Mouse (Mus musculus): ENCODE measurements around the gene Odf3b.

Gene Odf3b

DNA sequence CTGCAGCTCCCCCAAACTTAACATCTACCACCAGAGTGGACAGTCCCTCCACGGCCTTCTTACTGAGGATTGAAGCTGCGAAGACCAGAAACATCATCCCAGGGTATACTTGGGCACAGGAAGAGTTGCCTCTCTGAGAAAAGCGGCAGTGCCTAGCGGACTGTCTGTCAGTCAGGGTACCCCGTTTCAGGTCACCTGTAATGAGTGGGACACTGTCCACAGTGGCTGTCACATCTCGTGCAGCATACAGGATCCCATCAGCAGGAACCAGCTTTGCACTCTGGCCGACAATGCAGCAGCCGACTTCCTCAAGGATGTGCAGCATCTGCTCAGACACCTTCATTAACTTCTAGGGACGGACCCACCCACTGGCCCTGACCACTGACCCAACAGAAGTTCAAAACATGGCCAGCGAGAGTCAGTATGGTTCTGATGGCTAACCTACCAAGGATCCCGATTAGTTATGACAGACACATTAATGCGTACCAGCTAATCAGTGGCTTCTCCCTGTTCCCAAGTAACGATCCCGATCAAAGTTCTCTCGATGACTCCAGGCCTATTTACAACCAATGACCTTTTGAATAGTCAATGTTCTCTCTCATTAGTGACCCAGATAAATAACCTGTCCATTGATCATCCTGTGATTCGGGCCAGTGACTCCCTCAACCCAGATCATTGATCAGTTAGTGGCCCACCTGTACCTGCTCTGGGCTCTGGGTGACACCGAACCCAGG, 4.1 kb downstream of the Odf3b start:
- in situ Hi-C loops (cut with MseI, MboI) = no loop called here

DNA sequence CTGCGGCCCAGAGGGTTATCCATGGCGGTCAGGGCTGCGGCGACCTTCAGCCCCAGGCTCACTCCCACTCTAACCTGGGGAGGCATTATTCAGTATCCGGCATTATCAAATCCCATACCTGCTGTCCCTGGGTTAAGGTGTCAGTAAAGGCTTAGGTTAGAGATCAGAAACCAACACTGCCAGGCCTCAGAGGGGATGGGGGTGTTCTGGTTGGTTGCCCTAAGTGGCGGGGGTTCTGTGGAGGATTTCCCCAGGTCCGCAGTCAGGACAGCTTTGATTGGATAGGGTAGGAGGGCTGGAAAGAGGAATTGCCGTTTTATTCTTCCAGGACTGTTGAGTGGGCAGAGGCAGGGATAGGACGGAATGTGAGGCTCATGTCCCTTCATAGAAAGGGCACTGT, 4.7 kb downstream of the Odf3b start:
- in situ Hi-C loops (cut with MseI, MboI) = no loop called here

DNA sequence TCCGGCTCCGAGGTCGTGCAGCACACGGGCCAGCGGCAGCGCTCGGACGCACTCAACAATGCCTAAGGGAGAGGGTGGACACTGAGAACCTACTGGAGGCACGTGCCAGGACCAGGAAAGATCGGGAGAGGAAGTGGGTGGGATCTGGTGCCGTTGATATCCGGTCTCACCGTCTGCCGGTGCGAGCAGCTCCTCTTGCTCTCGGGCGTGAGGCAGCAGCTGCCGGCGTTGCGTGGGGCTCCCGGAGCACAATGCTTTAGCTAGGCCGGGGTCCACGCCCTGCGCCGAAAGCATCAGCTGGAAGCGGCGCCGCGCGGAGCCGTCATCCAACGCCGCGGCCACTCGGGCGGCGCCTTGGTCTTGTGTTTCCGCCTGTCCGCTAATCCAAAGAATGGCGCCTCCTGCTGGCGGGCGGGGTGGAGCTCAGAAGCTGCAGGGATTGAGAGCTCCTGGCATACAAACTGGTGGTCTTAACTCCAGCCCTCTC, 5.3 kb downstream of the Odf3b start, which contains the start of gene Sco2:
Gene Sco2 (minus strand): TSS at position 85 of the 487 bp plus-strand sequence.
- in situ Hi-C loops (cut with MseI, MboI) = no loop called here

DNA sequence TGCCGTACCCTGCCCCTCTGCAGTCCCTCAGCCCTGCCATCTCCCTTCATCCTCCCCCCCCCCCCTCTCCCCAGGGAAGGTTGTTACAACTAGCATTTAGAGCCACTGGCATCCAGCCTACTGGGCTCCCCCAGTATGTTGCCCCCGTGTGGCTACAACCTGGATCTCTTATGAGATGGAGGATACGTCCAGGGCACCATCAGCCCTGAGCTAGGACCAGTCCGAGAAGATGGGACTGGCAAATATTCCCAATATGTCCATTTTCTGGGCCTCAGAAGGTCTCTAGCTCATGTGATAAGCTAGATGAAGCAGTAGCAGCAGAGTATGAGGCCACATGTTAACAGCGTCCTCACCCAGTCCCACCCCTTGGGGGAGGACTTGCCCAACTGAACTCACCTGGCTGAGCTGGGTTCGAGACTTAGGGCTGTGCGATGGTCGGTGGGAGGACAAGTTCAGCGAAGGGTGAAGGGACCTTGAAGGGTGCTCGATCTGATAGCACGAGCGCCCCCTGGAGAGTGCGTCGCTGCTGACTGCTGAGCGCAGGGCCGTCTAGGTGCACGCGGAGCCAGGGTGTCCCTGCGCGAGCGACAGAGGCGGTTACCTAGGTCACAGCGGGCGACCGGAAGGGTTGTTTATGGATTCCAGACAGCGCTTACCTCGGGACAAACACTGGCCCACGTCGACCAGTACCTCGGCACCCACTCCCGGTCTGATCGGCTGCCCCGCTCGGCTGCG, 5.9 kb downstream of the Odf3b start:
- in situ Hi-C loops (cut with MseI, MboI) = no loop called here

DNA sequence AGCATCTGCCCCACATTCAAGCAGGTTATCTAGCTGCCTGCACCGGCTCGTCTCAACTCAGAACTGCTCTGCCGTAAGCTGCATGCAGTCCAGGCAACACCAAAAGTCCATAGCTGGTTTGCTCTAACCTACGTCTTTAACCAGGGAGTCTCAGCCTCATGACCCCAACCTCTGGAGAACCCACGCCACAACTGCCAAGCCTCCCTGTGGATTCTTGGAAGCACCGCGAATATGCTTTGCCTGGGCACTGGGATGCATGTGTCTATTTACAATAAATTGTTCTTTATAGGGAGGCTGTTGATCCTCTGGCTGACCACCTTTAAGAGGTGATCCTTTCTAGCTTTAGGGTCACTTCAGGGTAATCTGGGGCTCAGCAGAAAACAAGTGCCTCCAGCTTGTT, 6.5 kb downstream of the Odf3b start:
- in situ Hi-C loops (cut with MseI, MboI) = no loop called here

DNA sequence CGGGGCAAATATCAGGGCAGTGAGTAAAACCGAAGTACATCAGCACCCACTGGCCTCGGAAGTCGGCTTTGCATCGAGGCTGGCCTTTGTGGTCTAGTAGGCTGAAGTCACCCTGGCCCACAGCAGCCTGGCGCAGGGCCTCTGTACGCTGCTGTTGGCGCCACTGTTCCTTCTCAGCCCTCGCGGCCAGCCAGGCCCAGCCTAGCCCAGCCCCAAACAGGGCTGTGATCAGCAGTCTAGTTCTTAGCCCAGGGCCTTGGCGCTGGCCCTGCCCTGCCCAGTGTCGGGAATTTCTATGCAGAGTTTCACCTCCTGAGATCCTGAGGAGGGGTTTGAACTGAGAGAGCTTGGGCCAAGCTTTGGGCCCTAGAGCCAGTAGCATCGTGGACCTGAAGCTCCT, 7.0 kb downstream of the Odf3b start:
- in situ Hi-C loops (cut with MseI, MboI) = no loop called here

DNA sequence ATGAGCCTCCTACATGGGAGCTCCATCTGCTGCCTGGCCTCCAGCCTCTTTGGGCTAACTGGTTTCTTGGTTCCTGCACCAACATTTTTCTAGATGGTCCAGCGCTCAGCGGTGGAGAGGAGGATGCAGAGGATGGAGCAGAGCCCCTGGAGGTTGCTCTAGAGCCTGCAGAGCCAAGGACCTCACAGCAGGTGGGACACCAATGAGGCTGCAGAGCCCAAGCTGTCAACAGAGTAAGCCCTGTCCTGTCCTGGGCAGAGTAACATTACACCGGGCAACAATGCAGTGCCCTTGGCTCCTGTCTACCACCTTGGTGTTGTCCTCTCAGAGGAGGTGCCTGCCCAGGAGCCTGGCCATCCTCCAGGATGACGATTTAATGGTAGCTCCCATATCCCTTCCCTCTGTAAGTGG, 13.9 kb downstream of the Odf3b start:
- in situ Hi-C loops (cut with MseI, MboI) = no loop called here

DNA sequence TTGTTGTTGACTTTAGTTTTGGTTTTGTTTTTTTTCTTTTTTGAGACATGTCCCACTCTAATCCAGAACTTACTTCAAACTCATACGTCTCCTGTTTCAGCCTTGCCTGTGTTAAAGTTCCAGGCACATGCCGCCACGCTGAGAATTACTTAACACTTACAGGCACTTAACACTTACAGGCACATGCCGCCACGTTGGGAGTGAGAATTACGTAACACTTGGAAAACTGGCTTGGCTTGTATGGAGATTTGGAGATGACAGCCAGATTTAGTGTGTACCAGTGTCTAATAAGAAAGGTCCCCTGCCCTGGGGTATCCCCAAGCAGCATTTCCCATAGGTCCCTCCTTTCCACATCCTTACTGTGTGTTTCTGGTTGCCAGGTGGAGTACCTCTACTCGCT, 16.0 kb downstream of the Odf3b start:
- in situ Hi-C loops (cut with MseI, MboI) = no loop called here

DNA sequence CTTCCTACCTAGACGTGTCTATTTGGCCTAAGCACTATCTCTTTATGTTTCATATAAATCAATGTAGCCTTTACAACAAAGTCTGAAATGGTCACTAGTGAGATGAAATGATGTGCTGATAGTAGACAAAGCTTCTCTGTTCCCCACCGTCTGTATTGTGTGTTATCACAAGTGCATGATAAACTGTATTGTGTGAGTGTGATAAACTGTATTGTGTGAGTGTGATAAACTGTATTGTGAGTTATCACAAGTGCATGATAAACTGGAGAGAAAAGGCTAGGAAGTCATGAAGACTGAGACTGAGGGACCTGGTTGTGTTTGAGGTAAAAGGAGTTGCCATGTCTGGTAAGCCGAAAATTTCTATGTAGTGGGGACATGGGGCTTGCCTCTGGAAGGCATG, 20.3 kb downstream of the Odf3b start:
- in situ Hi-C loops (cut with MseI, MboI) = no loop called here

DNA sequence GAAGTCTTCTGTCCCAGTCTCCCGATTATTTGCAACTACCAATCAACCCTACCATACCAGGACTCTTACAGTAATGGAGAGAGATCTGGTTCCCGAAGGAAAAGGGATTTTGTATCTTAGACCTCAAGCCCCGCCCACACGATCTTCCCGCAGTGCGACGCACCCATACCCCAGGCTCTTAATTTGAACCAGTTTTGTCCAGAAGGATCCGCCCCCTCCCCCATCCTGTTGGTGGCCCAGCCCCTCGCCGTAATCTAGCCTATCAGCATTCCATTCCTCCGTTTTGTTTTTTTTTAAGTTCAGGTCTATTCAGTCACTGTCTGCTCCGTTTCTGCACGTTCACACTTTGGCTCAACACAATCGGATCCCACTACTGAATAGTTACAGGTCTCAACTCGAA, 22.7 kb downstream of the Odf3b start:
- in situ Hi-C loops (cut with MseI, MboI) = no loop called here

DNA sequence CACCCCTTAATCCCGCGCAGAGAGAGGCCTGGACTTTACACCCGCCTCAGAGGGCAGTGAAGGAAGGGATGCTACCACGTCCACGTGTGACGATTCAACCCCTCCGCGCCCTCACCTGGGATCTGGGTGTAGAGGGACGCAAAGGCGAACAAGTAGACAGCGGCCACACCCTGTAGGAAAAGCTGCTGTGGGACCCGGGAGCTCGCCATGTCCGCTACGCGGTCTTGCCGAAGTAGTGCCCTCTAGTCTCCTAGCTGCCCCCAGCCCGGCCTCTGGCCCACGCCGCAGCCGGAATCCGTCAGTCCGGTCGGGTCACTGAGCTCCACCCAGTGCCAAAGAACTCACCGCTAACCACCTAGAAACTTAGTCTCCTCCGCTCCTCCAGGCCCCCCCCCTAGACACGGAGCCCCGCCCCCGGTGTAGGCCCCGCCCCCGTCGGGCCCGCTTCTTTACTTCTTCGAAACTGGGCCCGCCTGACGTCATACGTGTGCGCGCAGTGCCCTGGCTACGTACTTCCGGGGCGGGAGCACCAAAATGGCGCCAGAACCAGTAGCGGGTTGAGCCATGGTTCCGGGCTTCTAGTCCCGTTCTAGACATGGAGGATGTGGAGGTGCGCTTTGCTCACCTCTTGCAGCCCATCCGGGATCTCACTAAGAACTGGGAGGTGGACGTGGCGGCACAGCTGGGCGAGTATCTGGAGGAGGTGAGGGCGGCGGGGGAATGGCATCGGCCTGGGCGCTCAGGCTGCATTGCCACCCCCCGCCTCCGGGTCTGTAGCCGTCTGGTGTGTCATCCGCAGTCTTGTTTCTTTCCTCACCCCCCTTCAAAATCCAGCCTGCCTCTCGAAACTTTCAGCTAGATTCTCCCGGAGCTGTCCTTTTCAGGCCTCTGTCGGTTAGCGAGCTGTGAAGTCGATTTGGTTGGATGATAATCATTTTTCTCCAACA, 23.6 kb downstream of the Odf3b start, which contains the start of the genes Lmf2 and Ncaph2:
Gene Lmf2 (minus strand): TSS at position 419 of the 947 bp plus-strand sequence.
Gene Ncaph2 (plus strand): TSS at position 479 of the 947 bp plus-strand sequence.
- in situ Hi-C loops (cut with MseI, MboI) = no loop called here

DNA sequence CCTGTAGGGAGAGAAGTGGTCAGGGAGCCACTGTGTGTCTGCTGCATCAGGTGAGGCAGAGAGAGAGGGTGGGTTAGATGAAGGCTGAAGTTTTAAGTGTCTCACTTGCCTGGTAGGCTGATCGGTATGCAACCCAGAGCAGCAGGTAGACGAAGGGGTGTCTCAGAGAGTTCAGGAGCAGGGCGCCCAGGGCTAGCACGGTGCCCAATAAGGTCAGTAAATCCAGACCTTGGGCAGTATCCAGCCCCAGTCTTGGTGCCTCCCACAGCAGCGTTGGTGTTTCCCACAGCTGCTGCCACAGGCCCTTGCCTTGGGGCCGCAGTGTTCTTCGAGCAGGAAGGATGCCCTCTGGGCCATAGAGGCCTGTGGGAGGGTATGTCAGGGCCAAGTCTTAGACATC, 24.6 kb downstream of the Odf3b start:
- in situ Hi-C loops (cut with MseI, MboI) = no loop called here

DNA sequence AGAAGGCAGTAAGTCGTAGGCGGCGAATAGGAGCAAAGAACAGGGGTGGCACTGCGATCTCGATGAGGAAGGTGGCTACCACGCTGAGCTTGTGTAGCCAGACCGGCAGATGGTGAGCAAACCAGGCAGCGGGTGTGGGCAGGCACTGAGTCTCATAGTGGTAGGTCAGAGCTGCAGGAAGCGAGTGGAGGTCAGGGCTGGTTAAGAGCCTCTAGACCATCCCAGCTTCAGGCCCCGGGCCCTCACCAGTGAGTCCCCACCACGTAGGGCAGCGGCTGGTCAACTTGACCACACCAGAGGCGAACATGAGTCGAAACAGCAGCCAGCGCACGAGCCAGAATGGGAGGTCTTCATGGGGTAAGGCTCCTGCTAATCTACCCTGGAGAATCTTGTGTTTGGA, 25.2 kb downstream of the Odf3b start:
- in situ Hi-C loops (cut with MseI, MboI) = no loop called here

DNA sequence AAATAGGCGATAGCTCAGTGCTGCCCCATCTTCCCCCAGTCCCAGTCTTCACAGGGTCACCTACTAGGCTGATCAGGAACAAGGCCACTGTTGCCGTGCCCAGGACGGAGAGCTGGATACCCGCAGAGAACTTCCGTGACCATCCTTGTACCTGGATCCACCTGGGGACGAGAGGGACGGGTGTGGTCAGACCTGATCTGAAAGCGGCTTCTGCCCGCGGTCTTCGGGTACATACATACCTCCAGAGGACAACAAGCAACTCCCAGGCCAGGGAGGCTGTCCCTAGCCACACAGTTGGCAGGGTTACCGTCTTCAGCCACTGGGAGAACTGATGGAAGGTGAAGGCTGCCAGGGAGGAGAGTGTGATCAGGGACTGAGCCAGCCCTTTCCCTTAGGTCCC, 26.3 kb downstream of the Odf3b start:
- in situ Hi-C loops (cut with MseI, MboI) = no loop called here

DNA sequence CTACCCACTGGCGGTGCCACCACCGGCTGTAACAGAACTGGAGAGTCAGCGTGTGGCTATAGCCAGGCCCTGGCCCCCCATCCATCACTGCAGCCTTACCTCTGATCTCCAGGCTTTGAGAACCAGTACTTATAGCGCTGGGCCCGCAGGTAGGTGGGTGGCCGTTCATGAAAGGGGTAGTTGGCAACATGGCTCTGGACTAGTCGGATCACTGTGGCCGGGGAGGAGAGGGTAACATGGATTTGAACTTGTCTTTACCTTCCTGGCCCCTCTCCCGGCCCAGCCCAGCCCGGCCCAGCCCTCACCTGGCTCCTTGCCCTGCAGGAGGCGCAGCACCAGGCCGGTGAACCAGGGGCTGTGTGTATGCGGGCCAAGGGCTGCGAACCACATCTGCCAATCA, 27.0 kb downstream of the Odf3b start:
- in situ Hi-C loops (cut with MseI, MboI) = no loop called here

DNA sequence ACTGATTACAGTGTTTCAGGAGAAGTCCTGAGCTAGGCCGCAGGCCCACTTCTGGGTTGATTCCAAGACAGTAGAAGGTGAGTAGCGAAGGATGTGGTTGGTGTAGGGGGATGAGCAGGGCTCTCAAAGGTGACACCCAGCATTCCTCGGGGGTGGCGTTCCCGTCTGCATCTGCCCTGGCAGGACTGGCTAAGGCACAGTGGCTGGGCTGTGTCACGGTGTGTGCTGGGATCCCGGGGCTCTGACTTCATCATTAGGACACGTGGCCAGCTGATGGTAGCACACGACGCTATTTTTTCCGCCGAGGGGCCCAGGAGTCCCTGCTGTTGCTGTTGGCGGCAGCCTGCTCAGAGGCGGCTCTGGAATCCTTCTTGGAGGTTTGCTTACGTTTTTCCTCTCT, 27.8 kb downstream of the Odf3b start:
- in situ Hi-C loops (cut with MseI, MboI) = no loop called here

DNA sequence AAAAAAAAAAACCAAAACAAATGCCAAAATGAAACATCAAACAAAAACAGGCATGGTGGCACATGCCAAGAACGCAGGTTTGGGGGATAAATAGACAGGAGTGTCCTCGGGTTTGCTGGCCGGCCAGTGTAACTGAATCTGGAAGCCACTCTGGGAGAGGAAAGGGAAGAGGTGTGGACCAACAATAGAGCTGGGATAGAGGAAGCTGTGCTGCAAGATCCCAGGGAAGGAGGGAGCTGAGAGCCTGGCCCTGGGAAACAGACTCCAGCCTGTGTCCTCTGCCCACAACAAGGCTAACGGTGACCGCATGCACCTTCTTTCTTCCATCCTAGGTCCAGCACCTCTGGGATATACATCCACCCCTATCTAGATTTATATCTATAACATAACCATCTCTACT, 28.6 kb downstream of the Odf3b start:
- in situ Hi-C loops (cut with MseI, MboI) = no loop called here

DNA sequence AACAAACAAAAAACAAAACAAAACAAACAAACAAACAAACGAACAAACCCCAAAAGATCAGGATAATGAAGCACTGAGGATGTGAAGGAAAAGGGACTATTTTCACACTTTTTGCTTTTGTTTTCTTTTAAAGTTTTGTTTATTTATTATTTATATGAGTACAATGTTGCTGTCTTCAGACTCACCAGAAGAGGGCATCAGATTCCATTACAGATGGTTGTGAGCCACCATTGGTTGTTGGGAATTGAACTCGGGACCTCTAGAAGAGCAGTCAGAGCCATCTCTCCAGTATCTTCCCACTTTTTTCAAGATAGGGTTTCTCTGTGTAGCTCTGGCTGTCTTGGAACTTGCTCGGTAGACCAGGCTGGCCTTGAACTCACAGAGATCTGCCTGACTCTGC, 35.8 kb downstream of the Odf3b start:
- in situ Hi-C loops (cut with MseI, MboI) = no loop called here

DNA sequence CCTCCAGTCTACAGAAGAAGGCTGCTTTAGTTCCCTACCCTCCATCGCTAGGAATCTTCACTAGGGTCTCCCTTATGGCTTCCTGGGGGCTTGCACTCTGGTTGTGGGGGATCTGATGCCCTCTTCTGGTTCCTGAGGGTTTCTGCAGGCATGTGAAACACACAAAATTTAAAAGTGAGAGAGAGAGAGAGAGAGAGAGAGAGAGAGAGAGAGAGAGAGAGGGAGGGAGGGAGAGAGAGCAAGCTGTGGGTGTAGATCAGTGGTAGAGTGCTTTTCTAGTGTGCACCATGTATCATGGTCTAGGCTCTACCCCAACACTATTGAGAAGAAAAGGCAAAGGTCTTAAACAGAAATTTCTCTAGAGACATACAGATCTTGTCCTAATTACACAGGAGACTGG, 37.4 kb downstream of the Odf3b start:
- in situ Hi-C loops (cut with MseI, MboI) = no loop called here

DNA sequence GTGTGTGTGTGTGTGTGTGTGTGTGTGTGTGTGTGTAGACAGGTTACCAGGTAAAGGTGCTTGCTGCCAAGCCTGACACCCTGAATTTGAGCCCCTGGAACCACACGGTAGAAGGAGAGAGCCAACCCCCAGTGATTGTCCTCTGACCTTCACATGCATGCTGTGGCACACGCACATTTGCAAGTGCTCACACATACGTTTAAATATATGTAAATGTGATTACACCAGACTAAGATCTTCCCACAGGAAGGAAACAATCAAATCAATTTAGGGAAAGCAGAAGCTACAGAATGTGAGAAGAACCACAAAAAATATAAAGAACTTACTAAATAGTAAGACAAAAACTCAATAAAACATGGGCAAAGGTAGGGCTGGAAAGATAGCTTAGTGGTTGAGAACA, 38.9 kb downstream of the Odf3b start:
- in situ Hi-C loops (cut with MseI, MboI) = no loop called here

DNA sequence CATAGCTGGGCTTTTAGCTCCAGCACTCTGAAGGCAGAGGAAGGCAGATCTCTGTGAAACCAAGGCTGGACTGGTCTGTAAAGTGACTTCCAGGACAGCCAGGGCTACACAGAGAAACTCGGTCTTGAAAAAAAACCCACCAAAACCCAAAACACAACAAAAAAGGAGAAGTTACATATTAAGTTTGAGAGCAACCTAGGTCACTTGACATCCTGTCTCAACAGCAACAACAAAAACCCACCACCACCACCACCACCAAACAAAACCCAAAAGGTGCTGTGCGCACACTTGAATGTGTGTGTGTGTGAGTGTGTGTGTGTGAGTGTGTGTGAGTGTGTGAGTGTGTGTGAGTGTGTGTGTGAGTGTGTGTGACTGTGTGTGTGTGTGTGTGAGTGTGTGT, 39.4 kb downstream of the Odf3b start:
- in situ Hi-C loops (cut with MseI, MboI) = no loop called here

DNA sequence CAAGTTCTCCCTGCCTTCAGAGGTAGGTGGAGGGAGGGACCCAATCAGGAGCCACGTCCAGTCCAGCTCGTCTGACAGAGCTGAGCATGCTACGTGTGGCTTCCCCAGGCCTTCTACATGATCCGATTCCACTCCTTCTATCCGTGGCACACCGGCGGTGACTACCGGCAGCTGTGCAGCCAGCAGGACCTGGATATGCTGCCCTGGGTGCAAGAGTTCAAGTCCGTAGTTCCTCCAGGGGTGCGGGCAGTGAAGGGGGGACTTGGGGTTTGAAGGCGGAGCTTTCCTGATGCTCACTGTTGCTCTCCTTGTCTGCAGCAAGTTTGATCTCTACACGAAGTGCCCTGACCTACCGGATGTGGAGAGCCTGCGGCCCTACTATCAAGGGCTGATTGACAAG, 42.7 kb downstream of the Odf3b start:
- in situ Hi-C loops (cut with MseI, MboI) = no loop called here
